Mouse (Mus musculus) urinary bladder, adult 2 months (tissue): Measurements from ENCODE around the gene Snx7. TPM values are rescaled to one million over a fixed set of nuclear protein-coding genes. Genes with fewer than 3 reads are reported as not detected.

ENCODE experiments used
- DNase-seq: peaks from one replicate; pipeline ENCODE4 v3.0.0; 2022; ENCODE audit warnings: low spot score
- polyA plus RNA-seq: library from polyadenylated mRNA; depleted of rRNA; stranded (reverse); fragments of >200 nt; gene quantifications from 2 replicates; pipeline ENCODE4 v1.2.3, GENCODE M21; 2012

Gene Snx7
- polyA plus RNA-seq, 1 experiment, result 23.5 TPM

DNA sequence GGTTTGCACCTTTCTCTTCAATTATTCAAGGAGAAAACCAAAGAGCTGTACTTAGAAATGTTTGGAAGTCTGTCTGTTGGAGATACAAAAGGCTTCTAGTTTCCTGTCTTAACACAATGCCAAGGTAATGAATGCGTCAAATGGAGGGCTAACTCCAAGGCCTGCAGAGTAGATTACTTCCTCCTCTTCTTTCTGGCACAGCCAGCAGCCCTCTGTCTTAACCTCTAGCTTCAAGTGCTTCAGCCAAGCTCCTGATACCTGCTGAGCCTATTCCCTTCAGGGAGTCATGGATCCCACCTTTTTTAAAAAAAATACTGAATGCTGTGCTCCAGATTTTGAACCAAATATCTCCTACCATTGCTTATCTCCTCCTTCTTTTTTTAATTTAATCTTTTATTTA, 51.1 kb downstream of the Snx7 start:
- no peak for DNase-seq

GRCm38 (mm10) chr3:117814218-117814617, 54.5 kb downstream of the Snx7 start:
- no peak for DNase-seq

DNA sequence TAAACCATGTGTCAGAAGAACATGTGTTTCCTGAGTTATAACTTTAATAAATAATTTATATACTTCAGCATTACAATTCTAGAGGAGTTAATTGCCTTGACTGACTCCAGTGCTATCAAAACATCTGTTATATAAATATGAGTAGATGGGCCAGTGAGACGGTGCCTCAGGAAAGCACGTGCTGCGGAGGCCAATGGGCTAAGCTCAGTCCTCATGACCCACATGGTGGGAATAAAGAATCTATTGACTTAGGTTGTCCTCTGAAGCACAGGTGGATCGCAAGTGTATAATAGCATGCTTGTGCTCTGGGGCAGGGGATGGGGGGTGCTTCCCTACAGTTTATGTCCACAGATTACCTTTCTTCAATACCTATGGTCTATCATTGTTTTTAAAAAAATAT, 56.6 kb downstream of the Snx7 start:
- DNase-seq, result no peak

- no peak for DNase-seq
Measured at GRCm38 (mm10) chr3:117805782-117806181, 63.0 kb downstream of the Snx7 start.

DNA sequence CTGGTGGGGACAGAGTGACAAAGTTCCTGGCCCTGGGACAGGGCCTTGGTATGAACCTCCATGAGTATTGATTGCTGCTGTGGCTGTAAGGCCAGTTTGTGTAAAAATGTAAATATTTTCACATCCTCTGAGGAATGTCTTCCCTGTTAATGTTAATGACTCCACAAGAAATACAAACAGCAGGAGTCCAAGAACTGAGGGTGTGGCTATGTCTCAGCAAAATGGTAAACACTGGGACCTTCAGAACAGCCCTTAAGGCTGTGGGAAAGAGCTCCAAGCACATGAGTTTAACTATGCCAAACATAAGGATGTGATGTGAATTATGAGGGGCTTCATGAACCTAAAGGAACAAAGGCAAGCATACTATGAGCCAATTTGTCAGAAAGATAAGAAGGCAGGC, 74.2 kb downstream of the Snx7 start:
- DNase-seq, result no peak

DNA sequence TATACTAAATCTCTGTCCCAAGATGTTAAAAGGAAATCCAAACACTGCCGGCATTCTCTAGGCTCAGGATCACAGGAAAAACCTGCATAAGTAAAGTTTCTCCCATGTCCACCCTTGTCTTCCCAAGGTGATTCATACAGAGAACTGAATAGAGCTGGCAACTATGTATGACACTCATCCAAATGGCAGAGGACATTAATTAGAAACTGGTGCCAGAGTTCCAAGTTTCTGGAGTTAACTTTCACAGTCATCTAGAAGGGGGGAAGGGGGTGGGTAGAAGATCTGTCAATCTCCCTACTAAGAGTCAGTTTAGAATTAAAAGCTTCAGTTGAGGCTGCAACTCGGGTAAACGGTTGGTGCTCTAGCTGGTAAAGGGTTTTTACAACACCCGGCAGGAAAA, 76.8 kb downstream of the Snx7 start:
- DNase-seq, result no peak

DNA sequence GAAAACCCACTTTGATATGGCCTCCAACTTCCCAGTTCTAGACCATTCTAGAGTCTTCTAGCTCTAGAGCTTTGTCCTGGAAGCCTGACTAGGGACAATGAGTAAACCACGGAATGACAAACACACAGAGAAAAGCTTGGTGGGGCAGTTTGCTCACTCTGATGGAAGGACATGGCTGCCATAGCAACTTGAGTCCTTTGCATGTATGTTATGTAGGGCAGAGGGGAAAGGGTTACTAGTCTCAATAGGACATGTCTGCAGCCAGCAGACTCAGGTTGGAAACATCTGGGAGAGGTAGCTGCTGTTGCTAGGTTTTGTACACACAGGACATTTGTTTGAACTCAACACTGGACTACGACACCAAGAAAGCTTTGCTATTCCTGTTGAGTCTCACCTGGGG, 77.5 kb downstream of the Snx7 start:
- DNase-seq, result no peak

DNA sequence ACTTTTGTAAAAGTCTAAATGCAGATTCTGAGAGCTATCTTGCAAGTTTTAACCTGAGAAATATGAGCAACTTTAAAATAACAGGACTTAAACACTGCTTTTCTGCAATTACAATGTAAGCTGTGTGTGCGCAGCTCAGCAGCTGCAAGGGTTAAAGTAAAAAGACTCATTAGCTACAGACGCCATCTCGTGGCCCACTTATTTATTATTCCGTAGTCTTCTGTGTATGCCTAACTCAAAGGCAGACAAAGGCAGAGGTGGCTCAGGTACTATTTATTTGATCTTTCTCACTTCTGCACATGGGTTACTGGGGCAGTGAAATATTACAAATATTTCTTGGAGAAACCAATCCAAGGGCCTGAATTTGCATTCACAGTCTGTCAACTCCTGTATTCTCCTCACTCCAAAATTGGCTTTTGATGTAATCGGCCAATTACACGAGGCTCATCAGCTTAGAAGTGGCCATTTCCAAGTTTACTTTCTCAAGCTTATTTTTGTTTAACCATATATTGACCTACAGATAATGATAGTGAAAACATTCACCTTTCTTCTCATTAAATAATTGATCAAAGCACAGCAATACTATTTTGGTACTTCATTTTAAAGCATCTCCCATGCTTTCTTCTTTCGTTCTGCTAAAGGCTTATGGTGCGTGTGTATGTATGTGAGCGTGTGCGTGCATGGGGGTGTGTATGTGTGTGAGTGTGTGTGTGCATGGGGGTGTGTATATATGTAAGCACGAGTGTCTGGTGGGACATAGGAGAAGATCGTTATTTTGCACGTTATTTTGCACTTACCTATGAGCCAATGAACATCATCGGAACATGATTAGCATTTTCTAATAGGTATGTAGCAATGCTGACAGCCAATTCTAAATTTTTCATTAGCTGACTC, 79.7 kb downstream of the Snx7 start:
- no peak for DNase-seq

DNA sequence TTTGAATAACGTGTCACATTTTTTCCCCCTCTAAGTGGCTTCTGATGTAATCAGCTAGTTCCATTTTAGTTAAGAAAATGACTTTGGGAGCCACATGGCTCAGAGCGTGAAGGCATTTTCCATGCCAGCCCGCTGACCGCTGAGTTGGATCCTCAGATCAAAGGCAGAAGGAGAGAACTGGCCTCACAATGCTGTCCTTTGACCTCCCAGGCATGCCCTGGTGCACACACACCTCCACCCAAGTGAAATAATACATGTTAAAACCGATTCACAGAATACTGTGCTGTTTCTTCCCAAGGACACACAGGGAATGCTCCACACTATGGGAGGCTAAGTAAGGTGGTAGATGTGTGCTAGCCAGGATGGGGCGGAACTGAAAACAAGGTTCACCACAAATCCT, 81.5 kb downstream of the Snx7 start:
- DNase-seq, result no peak

- no peak for DNase-seq
Measured at GRCm38 (mm10) chr3:117752151-117752757, 116.5 kb downstream of the Snx7 start.

GRCm38 (mm10) chr3:117751665-117752064, 117.1 kb downstream of the Snx7 start:
- no peak for DNase-seq

DNA sequence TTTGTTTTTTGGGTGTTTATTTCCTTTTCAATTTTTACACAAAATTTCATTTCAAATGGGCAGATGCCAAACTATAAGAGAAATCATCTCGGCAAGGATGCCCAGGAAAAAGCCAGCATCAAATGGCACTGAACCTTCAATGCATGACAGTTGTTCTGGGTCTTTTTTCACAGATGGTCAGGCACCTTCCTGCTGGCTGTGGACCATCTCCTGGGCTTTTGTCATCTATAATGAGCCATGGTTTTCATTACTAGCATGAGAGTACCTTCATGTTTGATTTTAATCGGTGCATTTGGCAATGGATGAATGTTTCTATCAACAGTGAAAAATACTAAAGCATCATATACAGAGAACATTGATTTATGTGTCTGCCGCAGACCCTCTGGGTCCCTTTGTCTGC, 119.5 kb downstream of the Snx7 start:
- no peak for DNase-seq

- DNase-seq, result no peak
Measured at GRCm38 (mm10) chr3:117739760-117740159, 129.0 kb downstream of the Snx7 start.

DNA sequence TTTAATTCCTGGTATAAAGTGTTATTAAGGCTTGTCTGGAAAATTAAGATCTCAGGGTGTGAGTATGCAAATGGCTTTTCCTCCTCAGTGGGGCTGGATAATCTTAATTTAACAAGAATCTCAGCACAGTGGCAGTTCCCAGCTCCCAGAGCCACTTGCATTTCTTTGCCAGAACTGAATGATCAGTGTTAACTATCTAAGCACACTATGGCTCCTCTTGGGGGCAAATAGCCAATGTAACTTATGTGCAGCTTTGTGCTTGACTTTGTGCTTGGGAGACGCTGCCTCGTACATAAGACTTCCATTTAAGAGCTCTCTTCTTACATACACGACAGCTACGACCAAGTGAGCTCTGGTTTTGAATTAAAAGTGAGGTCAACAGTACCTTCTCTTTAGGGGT, 136.1 kb downstream of the Snx7 start:
- DNase-seq, result no peak
